Mouse (Mus musculus) heart, postnatal 0 days (tissue): Measurements from ENCODE around the gene Myod1.

Experiments
- CTCF ChIP-seq: IDR thresholded peaks from 2 replicates; pipeline ENCODE4 v1.5.1; 2016; ENCODE audit warnings: antibody characterized with exemption, control low read depth, low read depth
- EP300 ChIP-seq: IDR thresholded peaks from 2 replicates; pipeline ENCODE4 v1.6.1; 2016; ENCODE audit warnings: antibody characterized with exemption, low read depth

- TF ChIP-seq CTCF (no peak), EP300 (no peak)
Measured at GRCm38 (mm10) chr7:46350119-46350702, 26.1 kb upstream of the Myod1 start.
